Mouse (Mus musculus) retina, adult 2 months (tissue): Measurements from ENCODE around the gene Kcnj10.

Source experiments
- DNase-seq: peaks from one replicate; pipeline ENCODE4 v3.0.0-alpha.2; 2012; ENCODE audit warnings: low read depth, low spot score

The Kcnj10 gene

DNA sequence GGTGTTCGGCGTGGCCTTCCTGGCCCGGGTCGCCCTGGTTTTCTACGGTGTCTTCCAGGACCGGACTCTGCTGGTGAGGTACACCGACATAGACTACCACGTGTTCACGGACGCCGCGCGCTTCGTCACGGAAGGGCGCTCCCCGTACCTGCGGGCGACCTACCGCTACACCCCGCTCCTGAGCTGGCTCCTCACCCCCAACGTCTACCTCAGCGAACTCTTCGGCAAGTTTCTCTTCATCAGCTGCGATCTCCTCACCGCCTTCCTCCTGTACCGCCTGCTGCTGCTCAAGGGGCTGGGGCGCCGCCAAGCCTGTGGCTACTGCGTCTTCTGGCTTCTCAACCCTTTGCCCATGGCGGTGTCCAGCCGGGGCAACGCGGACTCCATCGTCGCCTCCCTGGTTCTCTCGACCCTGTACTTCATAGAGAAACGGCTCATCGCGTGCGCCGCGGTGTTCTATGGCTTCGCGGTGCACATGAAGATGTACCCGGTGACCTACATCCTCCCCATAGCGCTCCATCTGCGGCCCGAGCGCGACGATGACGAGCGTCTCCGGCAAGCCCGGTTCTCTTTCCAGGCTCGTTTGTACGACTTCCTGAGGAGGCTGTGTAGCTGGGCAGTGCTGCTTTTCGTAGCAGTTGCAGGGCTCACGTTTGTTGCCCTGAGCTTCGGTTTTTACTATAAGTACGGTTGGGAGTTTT, 35.9 kb downstream of the Kcnj10 start:
- no peak for DNase-seq

- DNase-seq, result no peak
Observed at GRCm38 (mm10) chr1:172380066-172380465, 39.1 kb downstream of the Kcnj10 start.

GRCm38 (mm10) chr1:172382090-172382489, 41.1 kb downstream of the Kcnj10 start:
- no peak for DNase-seq

DNA sequence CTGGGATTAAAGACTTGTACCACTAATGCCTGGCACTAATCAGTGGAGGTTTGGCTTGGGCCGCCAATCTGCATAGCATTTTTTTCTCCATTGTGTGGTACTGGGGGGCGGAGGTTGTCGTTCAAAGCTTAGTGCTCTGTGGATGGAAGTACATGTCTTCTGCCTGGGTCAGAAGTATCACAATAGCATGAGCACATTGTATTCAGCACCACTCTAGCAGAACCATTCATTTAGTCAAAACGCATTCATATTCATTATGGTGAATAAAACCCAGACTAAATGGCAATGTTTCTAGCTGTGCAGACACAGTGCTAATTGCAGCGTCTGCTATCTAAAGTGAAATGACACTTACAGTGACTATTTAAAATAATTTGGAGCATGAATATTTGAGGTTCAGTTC, 46.2 kb downstream of the Kcnj10 start:
- DNase-seq, result no peak

- no peak for DNase-seq
Observed at GRCm38 (mm10) chr1:172390769-172391168, 49.8 kb downstream of the Kcnj10 start.

DNA sequence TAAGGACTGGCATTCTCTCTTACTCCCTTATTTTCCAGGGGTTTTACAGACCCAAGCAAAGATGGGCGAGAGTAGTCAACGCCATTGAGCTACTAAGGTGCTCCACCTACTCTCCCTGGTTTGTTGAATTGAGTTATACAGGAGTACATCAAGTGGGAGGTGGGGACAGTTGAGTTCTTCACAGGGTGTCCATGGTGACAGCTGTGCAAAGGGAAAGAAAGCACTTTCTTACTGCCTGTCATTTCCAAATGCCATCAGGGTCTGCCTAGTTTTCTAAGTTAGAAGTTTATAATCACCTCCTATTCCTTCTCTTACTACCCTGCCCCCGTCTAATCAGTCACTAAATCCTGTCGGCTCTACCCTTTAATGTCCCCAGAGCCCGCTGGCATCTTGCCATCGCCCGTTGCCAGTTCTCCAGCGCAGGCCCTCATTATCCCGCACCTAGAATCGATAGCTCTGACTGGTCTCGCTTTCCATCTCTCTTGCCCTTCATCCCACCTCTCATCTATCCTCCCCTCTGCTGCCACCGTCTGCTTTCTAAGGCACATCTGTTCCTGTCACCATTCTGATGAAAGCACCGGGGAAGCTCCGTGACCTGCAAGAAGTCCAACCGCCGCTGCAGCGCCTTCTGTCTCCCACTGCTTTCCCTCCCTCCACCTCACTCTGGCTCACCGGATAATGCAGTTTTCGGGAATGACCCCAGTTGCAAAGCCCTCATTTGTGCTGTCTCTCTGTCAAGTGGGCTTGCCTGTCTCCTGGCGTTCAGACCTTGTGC, 51.0 kb downstream of the Kcnj10 start:
- DNase-seq, result no peak

DNA sequence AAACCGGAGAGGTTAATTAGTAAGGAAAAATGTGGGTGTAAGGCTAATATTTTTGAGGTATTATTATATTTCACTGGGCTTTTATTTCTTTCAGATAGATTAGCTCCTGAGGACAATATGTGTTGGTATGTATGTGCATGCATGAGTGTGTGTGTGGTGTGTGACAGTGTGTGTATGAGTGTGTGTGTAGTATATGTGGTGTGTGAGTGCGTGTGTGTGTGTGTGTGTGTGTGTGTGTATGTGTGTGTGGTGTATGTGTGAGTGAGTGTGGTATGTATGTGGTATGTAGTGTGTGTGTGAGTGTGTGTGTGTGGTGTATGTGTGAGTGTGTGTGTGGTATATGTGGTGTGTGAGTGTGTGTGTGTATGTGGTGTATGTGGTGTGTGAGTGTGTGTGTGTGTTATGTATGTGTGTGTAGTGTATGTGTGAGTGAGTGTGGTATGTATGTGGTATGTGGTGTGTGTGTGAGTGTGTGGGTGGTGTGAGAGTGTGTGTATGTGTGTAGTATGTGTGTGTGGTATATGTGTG, 51.7 kb downstream of the Kcnj10 start:
- DNase-seq, result no peak

DNA sequence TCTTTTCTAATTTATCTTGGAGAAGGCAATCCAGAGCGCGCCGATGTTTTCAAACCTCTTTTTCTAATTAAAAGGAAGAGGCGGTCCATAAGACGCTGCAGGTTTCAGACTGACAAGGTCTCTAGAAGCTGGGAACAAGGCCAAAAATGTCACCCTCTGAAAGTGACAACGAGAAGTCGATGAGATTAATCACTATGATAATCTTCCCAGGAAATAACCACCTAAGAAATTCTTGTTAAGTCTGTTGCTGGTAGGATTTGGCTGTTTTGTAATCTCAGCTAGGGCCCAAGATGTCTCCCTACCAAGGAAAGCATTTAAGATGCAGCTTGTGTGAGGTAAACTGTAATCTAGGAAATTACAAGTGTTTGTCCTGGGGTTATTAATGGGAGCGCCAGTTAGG, 52.7 kb downstream of the Kcnj10 start:
- no peak for DNase-seq

- no peak for DNase-seq
Observed at GRCm38 (mm10) chr1:172396996-172397752, 56.2 kb downstream of the Kcnj10 start.

DNA sequence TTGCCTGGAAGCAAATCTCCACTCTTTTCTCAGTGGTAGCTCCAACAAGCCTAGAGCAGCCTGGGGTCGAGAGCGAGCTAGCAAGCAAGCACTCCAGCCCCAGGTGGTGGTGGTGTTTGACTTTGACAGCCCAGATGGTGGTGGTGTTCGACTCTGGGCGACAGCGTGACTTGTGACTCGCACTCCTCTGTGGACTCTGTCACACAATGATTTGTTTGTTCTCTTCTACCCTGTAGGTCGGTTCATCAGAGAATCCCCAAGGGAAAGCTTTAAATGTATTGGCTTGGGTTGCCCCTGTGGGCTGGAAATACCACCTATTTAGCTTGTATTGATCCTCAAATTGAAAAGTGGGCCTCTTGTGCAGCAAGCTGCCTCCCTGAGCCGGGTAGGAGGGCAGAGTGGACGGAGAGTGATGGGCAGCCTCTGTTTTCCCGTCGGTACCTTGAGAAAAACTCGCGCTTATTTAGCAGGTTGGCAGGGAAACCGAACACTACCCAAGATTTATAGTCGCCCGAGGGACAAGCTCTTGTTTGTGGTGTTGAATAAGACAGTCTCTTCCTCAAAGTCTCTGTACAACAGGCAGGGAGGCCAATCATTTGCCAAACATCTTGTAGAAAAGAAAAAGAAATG, 65.2 kb downstream of the Kcnj10 start:
- DNase-seq, result no peak

GRCm38 (mm10) chr1:172408996-172409395, 68.0 kb downstream of the Kcnj10 start:
- peak; percentile 25 for DNase-seq

- DNase-seq, result no peak
Observed at GRCm38 (mm10) chr1:172409431-172409830, 68.4 kb downstream of the Kcnj10 start.

- DNase-seq, result no peak
Observed at GRCm38 (mm10) chr1:172410806-172411205, 69.8 kb downstream of the Kcnj10 start.

DNA sequence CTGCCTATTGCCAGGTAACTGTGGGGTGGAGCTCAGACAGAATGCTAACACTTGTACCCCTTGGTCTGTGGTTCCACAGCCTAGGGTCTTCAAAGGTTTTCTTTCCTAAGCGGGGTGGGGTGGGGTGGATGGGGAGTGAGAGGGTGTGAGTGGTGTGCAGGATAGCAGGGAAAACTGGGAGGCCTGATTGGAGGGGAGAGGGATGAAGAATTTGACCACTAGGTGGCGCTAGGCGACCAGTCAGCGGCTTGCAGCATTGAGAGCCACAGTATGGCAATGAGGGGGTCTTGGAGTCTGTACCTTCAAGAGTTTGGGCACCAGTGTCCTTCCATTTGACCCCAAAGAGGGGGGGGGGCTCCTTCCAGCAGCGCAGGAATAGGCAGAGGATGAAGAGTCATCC, 71.2 kb downstream of the Kcnj10 start:
- DNase-seq, result peak; percentile 38

GRCm38 (mm10) chr1:172413491-172414230, 72.7 kb downstream of the Kcnj10 start:
- DNase-seq, result no peak

- DNase-seq, result no peak
Observed at GRCm38 (mm10) chr1:172414231-172414585, 73.2 kb downstream of the Kcnj10 start.

GRCm38 (mm10) chr1:172415061-172415460, 74.1 kb downstream of the Kcnj10 start:
- DNase-seq, result no peak

GRCm38 (mm10) chr1:172418173-172418572, 77.2 kb downstream of the Kcnj10 start:
- DNase-seq, result no peak

GRCm38 (mm10) chr1:172418642-172419041, 77.6 kb downstream of the Kcnj10 start:
- no peak for DNase-seq

GRCm38 (mm10) chr1:172420181-172420580, 79.2 kb downstream of the Kcnj10 start:
- no peak for DNase-seq

GRCm38 (mm10) chr1:172423393-172423792, 82.4 kb downstream of the Kcnj10 start:
- DNase-seq, result no peak
